Mouse (Mus musculus) midbrain, embryonic 10.5 days (tissue): ENCODE data around the gene Foxa1. TPM values are rescaled to one million over a fixed set of nuclear protein-coding genes. Genes with fewer than 3 reads are reported as not detected.

Source experiments
- DNase-seq: peaks from one replicate; pipeline ENCODE4 v3.0.0-alpha.2; 2017; ENCODE audit warnings: low spot score
- H3K27ac ChIP-seq: fragments of 300-500 bp; sonication (generic); replicated peaks from 2 replicates; pipeline ENCODE4 v1.5.1; 2016; ENCODE audit warnings: mild to moderate bottlenecking
- H3K27me3 ChIP-seq: fragments of 300-500 bp; sonication (generic); 2 replicates; pipeline ENCODE4 v1.6.1; 2016; ENCODE audit warnings: low read depth, mild to moderate bottlenecking; ENCODE audit not compliant: poor library complexity, severe bottlenecking
- H3K36me3 ChIP-seq: fragments of 300-500 bp; sonication (generic); 2 replicates; pipeline ENCODE4 v1.6.1; 2016; ENCODE audit warnings: mild to moderate bottlenecking, moderate library complexity
- H3K4me1 ChIP-seq: fragments of 300-500 bp; sonication (generic); 2 replicates; pipeline ENCODE4 v1.6.1; 2016
- H3K4me3 ChIP-seq: fragments of 300-500 bp; sonication (generic); 2 replicates; pipeline ENCODE4 v1.5.1; 2016; ENCODE audit warnings: mild to moderate bottlenecking, moderate library complexity
- H3K9me3 ChIP-seq: fragments of 300-500 bp; sonication (generic); replicated peaks from 2 replicates; pipeline ENCODE4 v1.6.1; 2016; ENCODE audit warnings: mild to moderate bottlenecking
- WGBS: fragments of 180-500 bp; shearing (Covaris S2); methylation state at CpG from one replicate; pipeline ENCODE4 v1.1.7; 2016; 5-methylcytosine and 5-hydroxymethylcytosine counted together
- polyA plus RNA-seq: library from polyadenylated mRNA; unstranded; fragments of >200 nt; fragmentation: Nextera tagmentation; extraction: Ambion mirVana; gene quantifications from 2 replicates; pipeline ENCODE4 v1.2.1, GENCODE M21; 2016

Gene Foxa1
- polyA plus RNA-seq, 1 experiment from 2014 or later = 3.9 TPM

- DNase-seq = peak; percentile 73
- peak overlapping the region; percentile 73 for H3K4me3 ChIP-seq
- no peaks in the 10 kb centered on the region for H3K9me3 ChIP-seq
- H3K27ac ChIP-seq = peak overlapping the region; percentile 69
- 2% methylated on average over 20 of the region's 20 CpGs for WGBS
- no peaks in the 10 kb centered on the region for H3K36me3 ChIP-seq
- peaks cover 99% of the 10 kb centered on the region for H3K27me3 ChIP-seq
- H3K4me1 ChIP-seq = peaks cover 56% of the 10 kb centered on the region
Measured at GRCm38 (mm10) chr12:57548352-57548980, 1.8 kb upstream of the Foxa1 start.

- under 1% methylated on average over 9 of the region's 9 CpGs for WGBS
- Histone ChIP-seq H3K4me1 (peaks cover 61% of the 10 kb centered on the region), H3K9me3 (no peaks in the 10 kb centered on the region), H3K4me3 (peak overlapping the region; percentile 73), H3K27me3 (peaks cover 99% of the 10 kb centered on the region), H3K36me3 (no peaks in the 10 kb centered on the region; the same call in none of the 2 replicates), H3K27ac (peak overlapping the region; percentile 47; the same call in 1 of the 2 replicates)
- peak; percentile 51 for DNase-seq
Measured at GRCm38 (mm10) chr12:57547890-57548289, 1.2 kb upstream of the Foxa1 start.

DNA sequence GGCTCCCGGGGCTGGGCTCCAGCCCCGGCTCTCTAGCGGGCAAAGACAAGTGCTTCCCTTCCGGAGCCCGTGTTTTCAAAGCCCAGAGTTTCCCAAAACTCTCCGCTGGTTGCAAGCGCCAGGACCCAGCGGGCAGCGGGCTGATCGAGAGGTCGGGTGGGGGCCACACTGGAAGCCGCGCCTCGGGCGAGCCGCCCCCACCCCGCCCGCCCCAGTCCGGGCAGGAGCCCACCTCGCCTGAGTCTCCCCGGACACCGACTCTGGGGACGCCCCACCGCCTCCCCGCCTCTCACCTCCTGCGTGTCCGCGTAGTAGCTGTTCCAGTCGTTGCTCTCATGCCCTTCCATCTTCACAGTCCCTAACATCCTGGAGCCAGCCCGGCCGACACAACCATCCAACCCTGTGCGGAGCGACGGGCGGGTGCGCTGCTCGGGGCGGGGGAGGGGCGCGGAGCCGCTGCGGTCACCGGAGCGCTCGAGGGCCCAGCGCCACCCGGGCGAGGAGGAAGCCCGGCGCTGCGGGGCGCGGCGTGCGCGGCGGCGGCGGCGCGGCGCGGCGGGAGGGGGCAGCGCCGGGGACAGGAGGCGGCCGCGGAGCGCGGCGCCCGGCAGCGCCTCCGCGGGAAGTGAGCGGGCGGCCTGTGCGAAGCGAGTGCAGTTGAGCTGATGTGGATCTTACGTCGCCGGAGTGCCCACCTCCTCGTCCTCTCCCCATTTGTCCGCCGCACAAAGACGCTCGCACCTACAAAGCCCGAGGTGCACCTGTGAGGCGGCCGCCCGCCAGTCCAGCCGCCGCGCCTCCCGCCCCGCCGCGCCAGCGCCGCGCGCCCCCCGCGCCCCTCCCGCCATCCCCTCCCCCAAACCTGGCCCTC, 1.1 kb downstream of the Foxa1 start:
- peak overlapping the region; percentile 92 for H3K27ac ChIP-seq
- H3K4me3 ChIP-seq = peak overlapping the region; percentile 73
- 1% methylated on average over 104 of the region's 106 CpGs for WGBS
- peak; percentile 74 for DNase-seq
- H3K4me1 ChIP-seq = peaks cover 68% of the 10 kb centered on the region
- peaks cover 99% of the 10 kb centered on the region for H3K27me3 ChIP-seq
- H3K9me3 ChIP-seq = no peaks in the 10 kb centered on the region
- H3K36me3 ChIP-seq = no peaks in the 10 kb centered on the region; the same call in none of the 2 replicates

- Histone ChIP-seq H3K27ac (peak overlapping the region; percentile 92), H3K4me3 (peak overlapping the region; percentile 73), H3K4me1 (peaks cover 63% of the 10 kb centered on the region), H3K9me3 (no peaks in the 10 kb centered on the region), H3K36me3 (no peaks in the 10 kb centered on the region; the same call in none of the 2 replicates), H3K27me3 (peaks cover 99% of the 10 kb centered on the region)
- peak; percentile 78 for DNase-seq
- WGBS = 2% methylated on average over 31 of the region's 31 CpGs
Measured at GRCm38 (mm10) chr12:57544641-57545370, 1.9 kb downstream of the Foxa1 start.

GRCm38 (mm10) chr12:57543627-57543991, 3.1 kb downstream of the Foxa1 start:
- peaks cover 63% of the 10 kb centered on the region for H3K4me1 ChIP-seq
- peak overlapping the region; percentile 92 for H3K27ac ChIP-seq
- H3K36me3 ChIP-seq = no peaks in the 10 kb centered on the region; the same call in none of the 2 replicates
- 2% methylated on average over 10 of the region's 10 CpGs for WGBS
- no peaks in the 10 kb centered on the region for H3K9me3 ChIP-seq
- H3K4me3 ChIP-seq = peak overlapping the region; percentile 73
- H3K27me3 ChIP-seq = peaks cover 99% of the 10 kb centered on the region
- DNase-seq = peak; percentile 50

GRCm38 (mm10) chr12:57542746-57543626, 3.7 kb downstream of the Foxa1 start:
- H3K4me1 ChIP-seq = peaks cover 63% of the 10 kb centered on the region
- no peaks in the 10 kb centered on the region for H3K9me3 ChIP-seq
- peak; percentile 70 for DNase-seq
- H3K27me3 ChIP-seq = peaks cover 99% of the 10 kb centered on the region
- WGBS = under 1% methylated on average over 63 of the region's 63 CpGs
- H3K4me3 ChIP-seq = peak overlapping the region; percentile 73
- peak overlapping the region; percentile 92 for H3K27ac ChIP-seq
- no peaks in the 10 kb centered on the region; the same call in none of the 2 replicates for H3K36me3 ChIP-seq

GRCm38 (mm10) chr12:57541931-57542745, 4.6 kb downstream of the Foxa1 start:
- peaks cover 64% of the 10 kb centered on the region for H3K4me1 ChIP-seq
- WGBS = under 1% methylated on average over 46 of the region's 46 CpGs
- peak overlapping the region; percentile 92 for H3K27ac ChIP-seq

DNA sequence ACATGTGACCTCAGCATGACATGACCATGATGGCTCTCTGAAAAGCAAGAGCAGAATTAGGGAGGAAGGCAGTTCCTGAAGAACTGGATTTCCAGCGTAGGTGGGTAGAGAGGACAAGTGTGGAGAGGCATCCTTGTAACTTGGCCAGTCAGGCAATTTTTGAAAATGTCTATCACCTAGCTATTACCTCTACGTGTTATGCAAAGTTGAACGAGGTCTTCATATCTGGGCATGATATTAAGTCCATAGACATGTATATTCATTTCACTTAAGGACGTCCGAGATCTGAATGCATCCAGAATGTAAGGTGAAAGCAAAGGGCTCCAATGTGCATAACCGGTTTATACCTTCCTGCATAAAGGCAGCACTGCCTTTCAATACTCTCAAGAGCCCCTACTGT, 5.6 kb downstream of the Foxa1 start:
- Histone ChIP-seq H3K4me1 (peaks cover 65% of the 10 kb centered on the region), H3K27me3 (peaks cover 99% of the 10 kb centered on the region), H3K27ac (peak overlapping the region; percentile 92; the same call in 1 of the 2 replicates), H3K4me3 (peak overlapping the region; percentile 73), H3K36me3 (no peaks in the 10 kb centered on the region; the same call in none of the 2 replicates), H3K9me3 (no peaks in the 10 kb centered on the region)
- no peak for DNase-seq
- WGBS = 11% methylated on average over 6 of the region's 6 CpGs

More at GRCm38 (mm10) chr12:57541931-57542745, 4.6 kb downstream of the Foxa1 start:
- Histone ChIP-seq H3K9me3 (no peaks in the 10 kb centered on the region), H3K4me3 (peak overlapping the region; percentile 73), H3K36me3 (no peaks in the 10 kb centered on the region; the same call in none of the 2 replicates), H3K27me3 (peaks cover 99% of the 10 kb centered on the region)
- peak; percentile 76 for DNase-seq

GRCm38 (mm10) chr12:57539551-57539985, 7.1 kb downstream of the Foxa1 start:
- peak; percentile 73 for DNase-seq
- under 1% methylated on average over 10 of the region's 10 CpGs for WGBS
- Histone ChIP-seq H3K4me3 (peak overlapping the region; percentile 73), H3K36me3 (no peaks in the 10 kb centered on the region; the same call in none of the 2 replicates), H3K9me3 (no peaks in the 10 kb centered on the region), H3K27me3 (peaks cover 100% of the 10 kb centered on the region), H3K4me1 (peaks cover 73% of the 10 kb centered on the region), H3K27ac (peak overlapping the region; percentile 90)

GRCm38 (mm10) chr12:57538588-57539550, 7.8 kb downstream of the Foxa1 start:
- under 1% methylated on average over 63 of the region's 63 CpGs for WGBS

More at GRCm38 (mm10) chr12:57538588-57539550, 7.8 kb downstream of the Foxa1 start:
- H3K9me3 ChIP-seq = no peaks in the 10 kb centered on the region
- peak overlapping the region; percentile 73 for H3K4me3 ChIP-seq
- DNase-seq = peak; percentile 83
- peak overlapping the region; percentile 90 for H3K27ac ChIP-seq
- H3K36me3 ChIP-seq = no peaks in the 10 kb centered on the region; the same call in none of the 2 replicates
- peaks cover 100% of the 10 kb centered on the region for H3K27me3 ChIP-seq
- peaks cover 80% of the 10 kb centered on the region for H3K4me1 ChIP-seq
